Mouse (Mus musculus) cerebellum, adult 2 months (tissue): ENCODE data around the gene Wipf2.
A peak's percentile ranks its signal among the peaks of the same experiment; 100 is the strongest.

ENCODE experiments used
- CTCF ChIP-seq: fragments of 200-500 bp; IDR thresholded peaks from 2 replicates; pipeline ENCODE4 v1.5.1; 2011; ENCODE audit warnings: low read depth, mild to moderate bottlenecking, control low read depth, low read length, moderate library complexity, borderline replicate concordance; ENCODE audit not compliant: insufficient read depth
- POLR2A ChIP-seq: fragments of 200-500 bp; IDR thresholded peaks from 2 replicates; pipeline ENCODE4 v1.6.1; 2011; ENCODE audit warnings: low read length, control low read depth, borderline replicate concordance; ENCODE audit not compliant: insufficient read depth

GRCm38 (mm10) chr11:98846016-98846415 lies 17.4 kb upstream of the Wipf2 start:
- TF ChIP-seq CTCF: peak; percentile 50
- TF ChIP-seq POLR2A: no peak
